Mouse (Mus musculus) erythroblast, embryonic 14.5 days (primary cell): Measurements from ENCODE around the gene Ntm.

Experiments
- GATA1 ChIP-seq: IDR thresholded peaks from 2 replicates; pipeline ENCODE4 v1.6.1; 2012; ENCODE audit warnings: low read length, inconsistent platforms, mixed read lengths
- TAL1 ChIP-seq: IDR thresholded peaks from 3 replicates; pipeline ENCODE4 v1.6.1; 2012; ENCODE audit warnings: low read length, inconsistent platforms, mixed read lengths

- TF ChIP-seq GATA1 (no peak), TAL1 (no peak)
These were observed 555.0 kb downstream of the Ntm start for GRCm38 (mm10) chr9:29407954-29408353.
